Mouse (Mus musculus) cerebral cortex, adult 2 months (tissue): ENCODE data around the gene Cux2.

Source experiments
- WGBS: fragments of 180-500 bp; shearing (Covaris S2); methylation state at CpG from one replicate; pipeline ENCODE4 v1.1.7; 2018; 5-methylcytosine and 5-hydroxymethylcytosine counted together

Gene Cux2

DNA sequence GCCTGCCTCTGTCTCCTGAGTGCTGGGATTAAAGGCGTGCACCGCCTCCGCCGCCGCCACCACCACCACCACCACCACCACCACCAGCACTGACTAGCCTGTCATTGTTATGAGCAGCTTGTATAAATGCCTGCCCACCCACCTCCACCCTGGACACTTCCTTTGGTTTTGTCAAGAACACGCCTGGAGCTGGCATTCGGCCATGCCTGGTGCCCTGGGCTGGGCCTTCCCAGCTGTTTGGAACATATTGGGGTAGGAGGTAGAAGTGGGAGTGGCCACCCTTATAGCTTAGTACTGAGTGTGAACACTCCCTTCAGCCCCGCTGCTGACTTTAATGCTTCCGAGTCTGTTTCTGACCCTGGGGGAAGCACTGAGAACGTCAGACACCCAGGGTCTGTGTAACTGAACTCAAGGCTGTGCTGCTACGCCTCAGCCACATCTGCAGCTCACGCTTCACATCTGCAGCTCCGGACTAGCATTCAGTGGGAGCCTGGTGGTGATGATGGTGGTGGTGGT lies 178.3 kb downstream of the Cux2 start:
- 75% methylated on average over 13 of the region's 13 CpGs for WGBS

DNA sequence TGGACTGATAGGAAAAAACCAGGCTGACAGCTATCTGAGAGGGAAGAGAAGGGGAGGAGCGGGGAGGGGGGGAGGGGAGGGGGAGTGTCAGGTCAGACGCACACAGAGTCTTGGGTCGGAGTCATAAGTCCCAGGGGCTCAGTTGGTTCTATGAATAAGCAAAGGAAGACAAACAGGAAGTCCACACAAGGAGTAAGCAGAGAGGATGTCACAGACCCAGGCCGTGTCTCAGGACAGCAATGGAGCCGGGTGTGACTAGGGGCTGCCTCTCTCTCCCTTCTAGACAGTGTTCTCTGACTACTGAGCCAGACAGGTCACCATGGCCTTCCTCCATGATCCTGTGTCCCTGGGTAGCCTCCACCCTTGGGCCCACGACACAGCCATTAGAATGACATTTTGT lies 179.1 kb downstream of the Cux2 start:
- 78% methylated on average over 6 of the region's 6 CpGs for WGBS

DNA sequence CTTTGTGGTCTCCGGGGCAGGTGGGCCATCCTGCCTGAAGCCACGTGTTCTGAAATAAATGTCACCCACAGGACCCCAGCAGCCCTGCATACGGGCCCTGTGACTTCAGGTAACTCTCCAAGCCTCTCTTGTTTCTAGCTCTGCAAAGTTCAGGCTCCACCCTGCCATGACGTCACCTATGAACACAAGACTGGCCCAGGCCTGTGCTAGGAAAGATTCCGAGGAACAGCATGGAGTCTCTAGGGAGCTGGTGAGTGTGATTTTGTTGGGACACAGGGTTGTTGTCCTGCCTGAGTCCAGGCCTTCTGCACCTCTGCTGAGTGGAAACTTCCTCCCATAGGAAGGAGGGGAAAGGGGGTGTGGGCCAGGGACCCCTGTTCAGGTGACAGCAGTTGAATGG lies 181.9 kb downstream of the Cux2 start:
- WGBS: 84% methylated on average over 5 of the region's 5 CpGs

DNA sequence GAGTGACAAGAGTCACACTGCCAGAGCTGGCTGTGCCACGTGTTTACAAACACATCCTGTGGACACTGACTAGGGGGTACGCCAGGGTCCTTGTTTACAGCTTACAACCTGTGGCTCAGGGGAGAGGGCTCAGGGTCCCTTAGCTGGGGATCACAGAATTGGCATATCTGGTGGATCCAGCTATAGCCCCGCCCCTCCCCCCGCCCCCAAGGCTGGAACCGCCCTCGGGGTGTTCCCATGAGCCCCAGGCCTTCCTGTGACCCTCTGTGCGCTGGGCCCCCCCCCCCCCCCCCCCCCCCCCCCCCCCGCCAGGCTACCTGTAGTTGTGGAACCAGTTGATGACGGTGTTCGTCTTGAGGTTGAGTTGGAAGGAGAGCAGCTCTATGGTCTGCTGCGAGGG lies 185.6 kb downstream of the Cux2 start:
- 23% methylated on average over 7 of the region's 11 CpGs for WGBS

DNA sequence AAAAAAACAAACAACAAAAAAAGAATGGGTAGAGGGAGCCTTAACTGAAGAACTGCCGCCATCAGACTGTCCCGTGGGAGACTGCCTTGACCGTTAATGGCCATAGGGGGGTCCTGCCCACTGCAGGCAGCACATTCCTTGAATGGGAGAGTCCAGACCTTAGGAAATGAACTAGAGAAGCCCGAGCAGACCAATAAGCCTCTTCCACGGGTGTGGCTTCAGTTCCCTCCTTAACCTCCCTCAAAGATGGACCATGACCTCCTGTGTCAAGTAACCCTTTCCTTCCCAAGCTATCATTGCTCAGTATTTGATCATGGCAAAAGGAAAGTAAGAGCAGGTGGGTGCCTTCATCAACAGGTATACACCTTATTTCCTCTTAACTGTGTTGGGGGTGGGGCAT lies 187.9 kb downstream of the Cux2 start:
- 58% methylated on average over 5 of the region's 5 CpGs for WGBS

DNA sequence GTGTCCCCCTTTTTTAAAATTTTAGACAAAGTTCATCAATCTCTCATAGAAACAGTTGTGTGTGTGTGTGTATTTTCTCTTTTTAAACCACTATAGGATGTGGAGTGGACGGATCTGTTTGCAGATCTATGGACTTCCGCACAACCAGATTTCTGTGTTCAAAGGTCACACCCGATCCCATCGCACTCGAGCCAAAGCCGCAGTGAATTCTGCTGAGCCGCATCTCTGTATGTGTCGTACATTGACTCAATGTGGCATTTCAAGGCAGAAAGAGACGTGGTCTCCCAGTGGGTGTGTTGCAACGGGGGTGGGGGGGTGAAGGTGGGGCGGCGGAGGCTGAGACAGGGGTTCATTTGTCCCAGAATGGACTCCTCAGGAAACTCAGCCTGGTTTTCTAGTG lies 191.5 kb downstream of the Cux2 start:
- 87% methylated on average over 12 of the region's 12 CpGs for WGBS

DNA sequence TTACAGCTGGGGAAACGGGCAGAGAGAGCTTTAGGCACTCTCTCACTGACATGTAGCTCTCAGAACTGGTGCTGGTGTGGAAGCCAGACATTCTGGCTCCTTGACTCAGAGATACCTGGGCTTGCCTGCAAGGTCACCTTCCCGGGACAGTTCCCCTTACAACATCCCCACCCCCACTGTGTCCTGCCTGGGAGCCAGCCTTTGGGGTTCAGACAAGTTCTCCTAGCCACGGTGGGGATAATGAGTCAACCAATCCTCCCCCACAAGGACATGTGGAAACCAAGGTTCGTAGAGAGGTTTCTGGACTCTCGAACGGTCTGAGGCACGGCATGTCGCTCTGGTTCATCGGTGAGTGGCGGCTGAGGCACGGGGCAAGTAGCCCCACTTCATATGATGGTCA lies 193.2 kb downstream of the Cux2 start:
- WGBS: 79% methylated on average over 11 of the region's 11 CpGs

DNA sequence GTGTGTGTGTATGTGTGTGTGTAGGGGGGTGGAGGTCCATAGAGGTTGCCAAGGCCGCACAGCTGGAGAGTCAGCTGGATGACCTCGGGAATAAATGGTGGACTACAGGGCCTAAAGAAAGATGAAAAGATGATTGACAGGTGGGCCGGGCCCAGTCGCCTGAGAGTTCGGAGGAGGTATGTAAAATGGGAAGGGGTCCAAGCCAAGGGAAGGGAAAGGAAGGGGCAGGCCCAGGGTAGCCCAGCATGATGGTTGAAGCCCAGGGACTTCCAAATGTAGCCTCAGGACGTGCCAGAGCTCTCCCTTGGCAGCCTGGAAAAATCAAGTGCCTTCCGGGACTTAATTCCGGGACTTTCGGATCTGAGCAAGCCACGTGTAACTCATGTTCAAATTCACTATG lies 195.1 kb downstream of the Cux2 start:
- 41% methylated on average over 10 of the region's 10 CpGs for WGBS

DNA sequence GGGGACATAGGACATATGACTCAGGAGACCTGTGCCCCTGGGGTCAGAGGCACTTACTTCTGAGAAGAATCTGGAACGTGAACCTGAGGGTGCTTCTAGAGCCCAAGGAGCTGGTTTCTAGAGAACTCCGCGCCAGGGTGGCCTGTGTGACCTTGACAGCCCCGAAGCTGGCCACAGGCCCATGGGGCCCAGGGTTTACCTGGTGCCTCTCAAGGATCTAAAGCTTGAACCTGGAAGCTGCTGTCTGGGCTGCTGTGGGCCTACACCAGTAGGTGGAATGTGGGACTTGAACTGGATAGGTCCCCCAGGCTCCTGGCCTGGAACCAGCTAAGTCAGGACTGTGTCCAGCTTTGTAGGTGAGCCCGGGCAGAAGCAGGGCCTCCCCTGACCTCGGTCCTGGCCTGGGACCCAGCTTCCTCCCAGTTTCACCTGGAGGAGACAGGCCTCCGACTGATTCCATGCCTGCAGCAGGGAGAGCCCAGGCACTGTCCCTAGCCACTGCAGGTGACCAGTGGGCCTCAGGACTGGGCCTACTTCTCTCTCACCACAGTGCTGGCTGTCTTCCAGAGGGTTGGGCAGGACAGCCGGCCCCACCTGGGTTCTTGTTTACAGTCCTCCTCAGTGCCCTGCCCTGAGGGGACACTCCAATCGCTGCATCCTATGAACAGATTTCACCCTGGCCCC lies 196.4 kb downstream of the Cux2 start:
- WGBS: 80% methylated on average over 9 of the region's 9 CpGs

DNA sequence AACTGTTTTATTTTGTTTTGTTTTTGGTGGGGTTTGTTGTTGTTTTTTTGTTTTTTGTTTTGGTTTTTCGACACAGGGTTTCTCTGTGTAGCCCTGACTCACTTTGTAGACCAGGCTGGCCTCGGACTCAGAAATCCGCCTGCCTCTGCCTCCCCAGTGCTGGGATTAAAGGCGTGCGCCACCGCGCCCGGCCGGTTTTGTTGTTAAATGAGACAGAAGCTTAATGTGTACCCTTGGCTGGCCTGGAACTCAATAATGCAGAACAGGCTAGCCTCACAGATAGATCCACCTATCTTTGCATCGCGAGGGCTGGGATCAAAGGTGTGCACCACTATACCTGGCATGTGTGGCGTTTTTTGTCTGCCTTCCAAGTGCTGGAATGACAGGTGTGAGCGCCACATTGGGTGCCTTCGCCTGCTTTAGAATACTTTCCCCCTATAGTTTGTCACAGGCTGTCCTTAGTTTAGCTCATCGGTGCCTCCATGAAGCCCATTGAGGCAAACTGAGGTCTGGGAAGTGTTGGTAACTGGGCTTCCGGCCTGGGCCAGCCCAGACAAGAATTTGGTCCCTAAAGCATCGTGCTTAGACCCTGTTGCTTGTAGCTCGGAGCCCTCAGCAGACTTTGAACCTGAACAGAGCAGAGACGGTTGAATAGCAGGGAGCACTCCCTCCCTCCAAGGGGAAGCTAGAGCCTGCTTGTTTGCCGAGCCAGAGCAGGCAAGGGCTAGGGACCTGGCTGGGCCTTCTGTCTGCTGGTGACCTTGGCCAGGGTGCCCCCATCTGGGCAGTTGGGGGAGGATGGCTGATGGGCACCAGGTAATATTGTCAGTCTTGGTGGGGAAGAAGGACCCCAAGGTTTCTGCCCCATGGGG lies 200.2 kb downstream of the Cux2 start:
- WGBS: 44% methylated on average over 20 of the region's 20 CpGs

DNA sequence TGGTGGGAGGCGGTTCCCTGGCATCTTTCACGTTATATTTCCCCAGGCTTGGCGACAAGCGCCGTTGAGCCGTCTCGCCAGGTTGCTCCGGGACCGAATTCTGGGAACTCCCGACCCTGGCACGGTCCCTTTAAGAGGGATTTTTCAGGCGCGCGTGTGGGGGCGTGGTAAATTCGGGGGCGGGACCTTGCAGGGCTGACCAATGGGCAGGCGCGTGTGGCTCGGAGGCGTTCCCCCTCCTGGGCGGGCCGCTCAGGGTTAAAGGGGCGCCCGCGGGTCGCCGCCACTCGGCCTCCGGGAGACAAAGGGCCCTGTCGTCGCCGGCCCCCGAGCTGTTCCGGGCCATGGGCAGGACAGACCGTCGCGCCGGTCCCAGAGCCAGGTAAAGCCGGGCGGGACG lies 201.2 kb downstream of the Cux2 start, which contains the start of gene Pheta1:
Gene Pheta1, plus strand, starts transcription at position 242 of the 400 bp plus-strand sequence.
- WGBS: under 1% methylated on average over 42 of the region's 42 CpGs

DNA sequence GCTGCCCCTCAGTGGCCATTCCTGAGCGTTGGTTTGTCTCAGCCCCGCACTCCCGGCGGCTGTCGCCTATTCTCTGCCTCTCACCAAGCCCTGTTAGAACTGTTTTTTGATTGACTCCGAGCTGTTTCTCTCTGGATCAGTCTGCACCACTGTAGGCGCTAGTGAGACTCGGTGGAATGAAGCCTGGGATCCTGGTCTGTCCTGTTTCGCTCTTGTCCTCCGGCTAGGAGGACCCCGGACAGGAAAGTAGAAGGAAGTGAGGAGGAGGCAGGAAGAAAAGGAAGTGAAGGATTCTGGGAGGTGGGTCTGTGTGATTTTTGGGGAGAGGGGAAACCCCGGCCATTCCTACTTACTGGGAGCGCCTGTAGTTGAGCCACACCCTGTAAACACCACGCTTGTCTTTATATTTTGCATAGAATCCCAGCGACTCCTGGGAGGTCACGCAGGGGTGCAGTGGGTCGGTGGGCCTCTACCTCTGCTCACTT lies 201.8 kb downstream of the Cux2 start:
- WGBS: under 1% methylated on average over 17 of the region's 17 CpGs

DNA sequence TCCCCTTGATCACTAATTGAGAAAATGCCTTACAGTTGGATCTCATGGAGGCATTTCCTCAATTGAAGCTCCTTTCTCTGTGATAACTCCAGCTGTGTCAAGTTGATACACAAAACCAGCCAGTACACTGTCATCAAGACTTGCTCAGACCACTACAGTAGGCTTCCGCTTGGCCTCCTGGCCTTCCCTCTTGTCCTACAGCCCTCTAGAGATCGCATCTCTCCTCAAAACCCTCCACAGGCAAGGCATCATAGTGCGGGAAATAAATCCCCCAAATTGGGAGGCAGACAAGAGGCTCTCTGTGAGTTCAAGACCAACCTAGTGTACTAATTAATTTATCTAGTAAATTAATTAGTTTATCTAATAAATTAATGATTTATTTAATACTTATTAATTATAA lies 202.6 kb downstream of the Cux2 start:
- 90% methylated on average over 3 of the region's 3 CpGs for WGBS

DNA sequence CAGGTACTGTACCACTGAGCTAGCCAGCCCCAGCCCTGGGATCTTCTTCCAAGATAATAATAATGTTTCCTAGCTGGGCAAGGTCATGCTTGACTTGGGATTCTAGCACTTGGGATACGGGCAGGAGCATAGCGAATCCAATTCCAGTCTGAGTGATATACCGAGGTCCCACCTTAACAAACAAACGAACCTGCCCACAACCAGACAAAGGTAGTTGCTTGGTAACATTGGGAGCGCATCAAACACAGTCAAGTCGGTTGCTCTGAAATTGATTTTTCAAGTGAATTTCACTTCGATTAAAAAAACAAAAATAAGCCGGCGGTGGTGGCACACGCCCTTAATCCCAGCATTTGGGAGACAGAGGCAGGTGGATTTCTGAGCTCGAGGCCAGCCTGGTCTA lies 203.6 kb downstream of the Cux2 start:
- WGBS: 93% methylated on average over 11 of the region's 11 CpGs

DNA sequence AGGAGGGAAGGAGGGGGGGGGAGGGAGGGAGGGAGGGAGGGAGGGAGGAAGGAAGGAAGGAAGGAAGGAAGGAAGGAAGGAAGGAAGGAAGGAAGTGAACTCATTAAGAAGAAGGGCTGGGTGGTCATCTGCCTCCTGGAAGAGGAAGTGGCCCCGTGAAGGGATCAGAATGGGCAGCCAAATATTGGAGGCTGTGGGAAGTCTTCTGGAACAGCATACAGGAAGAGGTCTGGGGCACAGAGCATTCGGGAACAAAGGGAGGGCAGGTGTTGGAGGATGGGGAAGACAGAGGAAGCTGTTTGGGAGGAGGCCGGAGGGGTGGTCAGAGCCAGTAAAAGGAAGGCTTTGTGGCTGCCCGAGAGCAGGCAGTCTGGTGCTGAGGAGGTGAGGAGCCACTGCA lies 204.5 kb downstream of the Cux2 start:
- 39% methylated on average over 4 of the region's 4 CpGs for WGBS

DNA sequence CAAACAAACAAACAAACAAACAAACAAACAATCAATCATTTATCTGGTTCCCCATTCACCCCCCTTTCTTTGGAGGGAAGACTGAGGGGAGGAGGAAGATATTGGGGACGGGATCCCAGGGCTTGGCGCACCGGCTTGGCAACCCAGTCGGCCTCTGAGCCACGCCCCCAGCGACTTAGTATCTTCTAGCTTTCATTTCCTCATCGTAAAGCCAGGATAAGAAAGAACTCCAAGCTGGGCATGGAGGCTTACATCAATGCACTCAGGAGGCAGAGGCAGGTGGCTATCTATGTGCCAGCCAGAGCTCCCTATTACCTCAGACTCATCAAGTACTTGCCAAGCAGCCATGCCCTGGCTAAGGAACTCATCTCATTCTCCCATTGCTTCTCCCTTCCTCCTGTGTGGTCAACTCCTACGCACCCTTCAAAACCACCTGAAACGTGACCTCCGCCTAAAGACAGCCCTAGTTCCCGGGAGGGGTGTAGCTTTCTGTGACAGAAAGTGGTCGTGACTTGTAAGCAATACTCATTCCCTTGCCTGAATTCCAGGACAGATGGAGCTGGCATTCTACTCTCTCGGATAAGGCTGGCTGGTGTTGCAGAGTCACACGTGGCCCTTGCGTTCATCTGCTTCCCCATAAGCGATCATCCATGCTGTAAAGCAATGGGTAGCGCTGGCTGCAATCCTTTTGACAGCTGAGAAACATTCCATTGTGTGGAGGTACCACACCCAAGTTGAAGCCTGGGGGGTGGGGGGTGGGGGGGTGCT lies 206.6 kb downstream of the Cux2 start:
- WGBS: 14% methylated on average over 17 of the region's 17 CpGs

DNA sequence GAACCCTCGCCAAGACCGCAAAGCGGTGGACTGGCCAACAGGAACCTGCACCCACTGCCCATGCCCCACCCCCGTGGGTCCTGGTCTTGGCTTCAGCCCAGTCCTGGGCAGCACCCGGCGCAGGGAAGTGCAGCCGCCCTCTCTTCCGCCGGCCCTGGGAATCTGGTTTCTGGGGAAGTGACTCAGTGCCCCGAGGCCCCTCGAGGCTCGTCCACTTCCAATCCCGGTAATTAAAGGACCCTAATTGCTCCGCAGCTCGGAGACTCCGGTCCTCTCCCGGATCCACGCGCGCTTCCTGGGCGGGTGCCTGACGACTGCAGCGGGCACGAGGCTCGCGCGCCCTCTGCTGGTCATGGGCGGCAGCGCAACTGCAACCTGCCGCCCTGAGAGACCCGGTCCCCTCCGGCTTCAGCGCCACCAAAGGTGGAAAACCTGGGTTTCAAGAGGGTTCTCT lies 207.2 kb downstream of the Cux2 start:
- under 1% methylated on average over 33 of the region's 33 CpGs for WGBS

DNA sequence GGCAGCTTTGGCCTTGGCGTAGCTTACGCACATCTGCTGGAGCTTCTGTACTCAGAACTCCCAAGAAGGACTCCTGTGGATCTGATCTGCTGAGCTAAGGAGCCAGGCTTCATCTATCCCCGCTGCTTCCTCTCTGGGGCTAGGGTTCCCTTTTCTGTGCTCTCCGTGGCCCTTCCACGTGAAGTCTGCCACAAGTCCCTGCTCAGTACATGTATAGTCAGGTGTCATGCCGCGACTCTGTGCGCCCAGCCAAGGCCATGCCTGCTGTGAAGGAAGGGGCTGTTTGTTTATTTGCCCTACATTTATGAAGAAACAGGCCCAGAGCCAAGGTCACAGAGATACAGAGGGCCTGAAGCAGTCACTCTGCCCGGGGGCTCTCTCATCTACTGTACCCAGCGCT lies 207.9 kb downstream of the Cux2 start:
- 51% methylated on average over 10 of the region's 10 CpGs for WGBS

DNA sequence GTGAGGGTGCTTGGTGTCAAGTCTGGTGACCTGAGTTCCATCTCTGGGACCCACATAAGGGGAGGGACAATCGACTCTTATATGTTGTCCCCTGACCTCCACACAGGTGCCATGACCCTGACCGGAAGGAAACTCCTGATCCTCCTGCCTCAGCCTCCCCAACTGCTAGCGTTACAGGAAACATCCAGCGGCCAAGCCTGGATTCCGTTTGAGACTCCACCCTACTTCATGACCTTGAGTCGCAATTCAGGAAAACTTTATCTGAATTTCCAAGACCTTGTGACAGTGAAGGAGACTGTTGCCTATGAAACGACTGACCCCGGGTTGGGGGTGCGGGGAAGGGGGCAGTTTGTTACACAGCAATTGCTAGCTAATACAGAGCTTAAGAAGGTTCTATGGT lies 208.4 kb downstream of the Cux2 start:
- 88% methylated on average over 9 of the region's 9 CpGs for WGBS

DNA sequence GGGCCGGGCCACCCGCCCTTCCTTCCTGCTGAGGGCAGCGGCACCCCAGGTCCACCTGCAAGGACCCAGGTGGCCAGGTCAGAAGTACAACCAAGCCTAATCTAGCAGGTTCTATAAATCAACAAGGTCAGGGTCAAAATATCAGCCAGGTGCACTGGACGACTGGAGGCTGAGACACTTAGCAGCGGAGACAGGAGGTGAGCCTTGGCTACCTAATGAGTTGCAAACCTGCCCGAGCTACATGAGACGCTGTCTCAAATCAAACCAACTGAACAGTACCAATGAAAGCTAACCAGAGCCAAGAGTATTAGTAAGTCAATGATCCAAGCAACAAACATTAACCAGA lies 210.8 kb downstream of the Cux2 start:
- WGBS: 69% methylated on average over 7 of the region's 7 CpGs

DNA sequence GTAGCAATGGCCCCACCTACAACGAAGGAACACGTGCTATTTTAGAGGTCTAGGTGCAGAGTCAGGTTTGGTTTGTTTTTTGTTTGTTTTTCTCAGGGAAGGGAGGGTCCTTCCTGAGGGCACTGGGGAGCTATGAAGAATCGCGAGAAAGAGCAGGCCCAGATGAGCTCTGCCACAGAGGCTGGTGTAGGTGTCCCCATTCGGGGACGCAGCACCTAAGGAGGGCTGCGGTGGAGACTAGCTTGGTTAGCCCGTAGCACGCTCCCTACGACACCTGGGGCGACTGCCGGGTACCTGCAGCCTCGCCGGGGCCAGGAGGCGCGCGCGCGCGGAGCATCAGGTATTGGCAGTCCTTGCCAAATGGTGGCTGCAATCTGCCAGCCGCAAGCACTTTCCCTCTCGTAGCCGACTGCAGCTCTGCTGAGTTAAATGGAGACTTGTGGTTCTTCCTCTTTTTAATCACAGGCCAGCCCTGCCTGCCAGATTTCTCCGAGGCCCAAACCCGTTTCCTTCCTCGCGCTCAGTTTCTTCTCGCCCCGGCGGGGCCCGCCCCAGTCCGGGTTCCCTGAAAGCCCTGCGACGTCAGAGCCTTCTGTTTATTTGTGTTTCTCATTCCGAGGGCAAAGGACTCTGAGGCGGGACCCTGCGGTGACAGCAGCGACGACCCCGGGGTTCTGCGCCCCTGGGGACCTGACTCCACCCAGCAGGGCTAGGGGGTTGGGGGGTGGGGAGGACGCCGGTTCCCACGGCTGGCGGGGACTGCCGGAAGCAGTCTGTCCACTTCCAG lies 211.4 kb downstream of the Cux2 start:
- WGBS: 7% methylated on average over 46 of the region's 46 CpGs
